Mouse (Mus musculus) bone marrow macrophage, adult 2 months (primary cell): ENCODE measurements around the gene Fam19a5.

Experiments
- CTCF ChIP-seq: IDR thresholded peaks from 2 replicates; pipeline ENCODE4 v1.5.1; 2012; ENCODE audit warnings: low read depth, mild to moderate bottlenecking, low read length, moderate library complexity
- POLR2A ChIP-seq: IDR thresholded peaks from 2 replicates; pipeline ENCODE4 v1.6.1; 2012; ENCODE audit warnings: mild to moderate bottlenecking, low read depth, low read length, borderline replicate concordance

DNA sequence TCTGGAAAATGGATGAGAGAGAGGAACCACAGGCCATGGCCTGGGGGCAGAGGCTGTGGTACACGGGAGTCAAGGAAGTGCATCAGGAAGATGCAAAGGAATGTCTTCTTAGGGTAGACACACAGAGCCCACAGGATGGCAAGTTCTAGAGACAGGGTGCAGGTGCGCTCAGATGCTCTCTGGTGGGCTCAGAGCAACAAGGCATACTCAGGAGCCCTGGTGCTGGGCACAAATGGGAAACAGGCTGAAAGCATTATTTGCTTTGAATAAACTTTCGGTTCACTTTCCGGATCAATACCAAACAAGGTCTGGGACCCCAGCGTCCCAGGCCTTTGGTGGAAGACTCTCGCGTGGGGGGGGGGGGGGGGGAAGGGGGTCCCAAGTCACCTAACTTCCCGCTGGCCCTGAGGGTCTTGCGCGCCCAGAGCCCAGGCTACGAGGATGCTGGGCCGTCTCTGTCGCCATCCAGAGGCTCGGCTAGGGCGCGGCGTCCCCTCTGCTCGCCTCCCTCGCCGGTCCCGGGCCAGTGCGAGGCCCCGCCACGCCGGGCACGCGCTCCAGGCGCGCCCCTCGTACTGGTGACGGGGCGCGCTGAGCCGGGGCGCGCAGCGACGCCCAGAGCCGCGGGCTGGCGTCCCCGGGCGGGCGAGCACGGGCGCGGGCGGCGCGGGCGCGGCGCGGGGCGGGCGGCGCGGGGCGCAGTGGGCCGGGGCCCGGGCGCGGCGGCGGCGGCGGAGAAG lies at the start of gene Fam19a5:
- TF ChIP-seq POLR2A (no peak), CTCF (no peak)
